Mouse (Mus musculus) C2C12 (cell line): Measurements from ENCODE around the gene Rhoq. TPM values are rescaled to one million over a fixed set of nuclear protein-coding genes. Genes with fewer than 3 reads are reported as not detected.

ENCODE experiments used
- H3K27me3 ChIP-seq: one replicate; pipeline ENCODE4 v1.6.1; 2011; ENCODE audit not compliant: control insufficient read depth, insufficient read depth, insufficient read length
- H3K36me3 ChIP-seq: one replicate; pipeline ENCODE4 v1.6.1; 2011; ENCODE audit not compliant: control insufficient read depth, insufficient read depth
- H3K4me3 ChIP-seq: one replicate; pipeline ENCODE4 v1.5.1; 2011; ENCODE audit warnings: mild to moderate bottlenecking, control low read depth; ENCODE audit not compliant: poor library complexity, insufficient read depth, severe bottlenecking
- H3K79me2 ChIP-seq: one replicate; pipeline ENCODE4 v1.6.1; 2011; ENCODE audit not compliant: control insufficient read depth, insufficient read depth
- H3K79me3 ChIP-seq: one replicate; pipeline ENCODE4 v1.6.1; 2011; ENCODE audit warnings: low read depth, control low read depth
- H3ac ChIP-seq: one replicate; pipeline ENCODE3; 2011; ENCODE audit warnings: low read depth; ENCODE audit not compliant: control insufficient read depth, insufficient read length
- CEBPB ChIP-seq: IDR thresholded peaks from one replicate; pipeline ENCODE4 v1.6.1; 2011; ENCODE audit warnings: low read depth, mild to moderate bottlenecking, control low read depth, moderate library complexity
- CTCF ChIP-seq: IDR thresholded peaks from one replicate; pipeline ENCODE4 v1.5.1; 2011; ENCODE audit not compliant: control insufficient read depth, insufficient read depth, insufficient read length
- FOSL1 ChIP-seq: IDR thresholded peaks from one replicate; pipeline ENCODE4 v1.8.0; 2011; ENCODE audit warnings: mild to moderate bottlenecking, low read length; ENCODE audit not compliant: poor library complexity, insufficient read depth, severe bottlenecking
- MAX ChIP-seq: IDR thresholded peaks from one replicate; pipeline ENCODE4 v1.6.1; 2011; ENCODE audit warnings: mild to moderate bottlenecking, control low read depth
- MYOD1 ChIP-seq: IDR thresholded peaks from one replicate; pipeline ENCODE4 v1.6.1; 2011; ENCODE audit warnings: low read depth; ENCODE audit not compliant: control insufficient read depth, insufficient read length
- MYOG ChIP-seq: IDR thresholded peaks from one replicate; pipeline ENCODE4 v1.6.1; 2011; ENCODE audit not compliant: control insufficient read depth, insufficient read length; ENCODE audit errors: extremely low read depth
- USF1 ChIP-seq: IDR thresholded peaks from one replicate; pipeline ENCODE4 v1.6.1; 2011; ENCODE audit warnings: low read depth, mild to moderate bottlenecking, control low read depth, moderate library complexity
- polyA plus RNA-seq: library from polyadenylated mRNA; unstranded; fragments of >200 nt; fragmentation: generic; extraction: Trizol; gene quantifications from one replicate; pipeline ENCODE4 v1.2.1, GENCODE M21; 2012; ENCODE audit warnings: missing spikeins

The Rhoq gene
- polyA plus RNA-seq, 1 experiment: 10.5 TPM

DNA sequence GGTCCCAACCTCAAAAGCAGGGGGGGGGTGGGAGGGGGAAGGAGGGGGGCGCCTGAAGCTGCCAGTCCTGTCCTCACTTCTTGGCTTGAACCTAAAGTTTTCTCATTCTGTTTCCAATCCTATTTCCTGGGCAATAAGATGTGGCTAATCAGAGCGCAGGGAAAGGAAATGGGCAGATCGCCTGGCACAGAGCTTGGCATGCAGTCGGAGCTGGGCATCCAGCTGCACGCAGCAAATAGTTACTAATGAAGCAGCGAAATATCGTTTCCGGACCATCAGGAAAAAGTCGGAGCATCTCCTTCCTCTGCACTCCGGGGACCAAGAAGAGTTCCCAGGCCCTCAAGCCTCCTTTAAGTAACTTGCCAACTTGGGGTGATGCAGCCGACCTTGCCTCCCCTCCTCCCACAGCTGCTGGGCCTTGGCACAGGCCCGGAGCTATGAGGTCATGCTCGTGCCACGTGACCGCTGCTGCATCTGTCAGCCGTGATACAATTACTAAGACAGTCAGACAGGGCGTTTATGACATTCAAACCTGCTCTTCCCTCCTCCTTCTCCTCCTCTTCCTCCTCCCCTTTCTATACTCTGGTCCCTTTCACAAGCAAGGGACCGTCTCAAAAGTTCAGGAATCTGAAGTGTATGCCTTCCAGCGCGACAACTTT, 25.3 kb upstream of the Rhoq start:
- no peaks in the 10 kb centered on the region for H3K79me2 ChIP-seq
- TF ChIP-seq USF1: peak; percentile 98
- TF ChIP-seq CTCF: no peak
- TF ChIP-seq MYOD1: peak; percentile 78
- H3K4me3 ChIP-seq: no peak overlapping the region
- no peak overlapping the region for H3ac ChIP-seq
- no peaks in the 10 kb centered on the region for H3K36me3 ChIP-seq
- H3K27me3 ChIP-seq: peaks cover 11% of the 10 kb centered on the region
- no peaks in the 10 kb centered on the region for H3K79me3 ChIP-seq

GRCm38 (mm10) chr17:86938683-86939082, 24.2 kb upstream of the Rhoq start:
- Histone ChIP-seq H3K36me3 (no peaks in the 10 kb centered on the region), H3K27me3 (peaks cover 16% of the 10 kb centered on the region), H3ac (no peak overlapping the region), H3K79me3 (no peaks in the 10 kb centered on the region), H3K79me2 (no peaks in the 10 kb centered on the region), H3K4me3 (no peak overlapping the region)
- TF ChIP-seq MAX (peak; percentile 41), USF1 (no peak)

- H3K79me2 ChIP-seq: no peaks in the 10 kb centered on the region
- no peak overlapping the region for H3ac ChIP-seq
- H3K79me3 ChIP-seq: no peaks in the 10 kb centered on the region
- H3K27me3 ChIP-seq: peaks cover 8% of the 10 kb centered on the region
- no peaks in the 10 kb centered on the region for H3K36me3 ChIP-seq
- no peak overlapping the region for H3K4me3 ChIP-seq
- TF ChIP-seq CEBPB (no peak), MAX (no peak), CTCF (no peak), MYOD1 (no peak), USF1 (no peak), MYOG (no peak), FOSL1 (no peak)
These were observed 20.8 kb upstream of the Rhoq start for GRCm38 (mm10) chr17:86942112-86942511.

DNA sequence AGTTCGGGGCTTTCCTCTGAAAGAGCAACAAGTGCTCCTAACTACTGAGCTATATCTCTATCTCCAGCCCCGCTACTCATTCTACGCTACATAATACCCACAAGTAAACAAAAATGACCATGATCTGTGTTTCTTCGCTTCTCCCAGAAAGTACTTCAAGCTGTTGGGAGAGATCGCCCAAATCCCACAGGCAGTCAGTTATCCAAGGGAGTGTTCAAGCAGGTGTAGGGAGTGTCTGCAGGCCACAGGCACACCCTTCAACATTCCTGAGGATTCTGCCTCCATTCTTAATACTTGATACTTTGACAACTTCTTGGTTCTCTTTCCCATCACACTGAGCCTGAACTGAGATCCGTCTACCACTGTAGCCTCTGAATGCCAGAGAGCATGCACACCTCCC, 19.7 kb upstream of the Rhoq start:
- H3K79me3 ChIP-seq: no peaks in the 10 kb centered on the region
- H3ac ChIP-seq: no peak overlapping the region
- H3K4me3 ChIP-seq: no peak overlapping the region
- no peaks in the 10 kb centered on the region for H3K36me3 ChIP-seq
- TF ChIP-seq CEBPB (no peak), MAX (no peak), MYOD1 (no peak), FOSL1 (no peak), MYOG (no peak), USF1 (no peak), CTCF (no peak)
- no peaks in the 10 kb centered on the region for H3K79me2 ChIP-seq
- peaks cover 13% of the 10 kb centered on the region for H3K27me3 ChIP-seq

GRCm38 (mm10) chr17:86946078-86946477, 16.8 kb upstream of the Rhoq start:
- no peak overlapping the region for H3ac ChIP-seq
- no peaks in the 10 kb centered on the region for H3K79me3 ChIP-seq
- H3K4me3 ChIP-seq: no peak overlapping the region
- no peaks in the 10 kb centered on the region for H3K79me2 ChIP-seq
- TF ChIP-seq MAX: no peak
- no peak for TF ChIP-seq CEBPB
- TF ChIP-seq FOSL1: no peak
- no peak for TF ChIP-seq MYOD1
- no peak for TF ChIP-seq USF1
- TF ChIP-seq MYOG: no peak
- no peak for TF ChIP-seq CTCF
- no peaks in the 10 kb centered on the region for H3K36me3 ChIP-seq
- H3K27me3 ChIP-seq: peaks cover 13% of the 10 kb centered on the region
